Mouse (Mus musculus) limb, embryonic 15.5 days (tissue): ENCODE measurements around the gene Lgals3. TPM values are rescaled to one million over a fixed set of nuclear protein-coding genes. Genes with fewer than 3 reads are reported as not detected.

Experiments used
- ATAC-seq: fragments of 200-750 bp; cut with Nextera tagmentation; 2 replicates; pipeline ENCODE4 v1.8.0; 2017; ENCODE audit warnings: low read depth, moderate TSS enrichment; ENCODE audit not compliant: insufficient number of reproducible peaks, low FRiP score, low TSS enrichment
- H3K27ac ChIP-seq: fragments of 300-500 bp; sonication (generic); 2 replicates; pipeline ENCODE4 v1.5.1; 2015; ENCODE audit warnings: moderate library complexity, mild to moderate bottlenecking, inconsistent platforms
- H3K27me3 ChIP-seq: fragments of 300-500 bp; sonication (generic); 2 replicates; pipeline ENCODE4 v1.6.1; 2015; ENCODE audit warnings: inconsistent platforms
- H3K36me3 ChIP-seq: fragments of 300-500 bp; sonication (generic); 2 replicates; pipeline ENCODE4 v1.6.1; 2015; ENCODE audit warnings: inconsistent platforms
- H3K4me1 ChIP-seq: fragments of 300-500 bp; sonication (generic); 2 replicates; pipeline ENCODE4 v1.6.1; 2015; ENCODE audit warnings: inconsistent platforms
- H3K4me2 ChIP-seq: fragments of 300-500 bp; sonication (generic); 2 replicates; pipeline ENCODE4 v1.6.1; 2015; ENCODE audit warnings: mild to moderate bottlenecking, inconsistent platforms
- H3K4me3 ChIP-seq: fragments of 300-500 bp; sonication (generic); 2 replicates; pipeline ENCODE4 v1.5.1; 2015; ENCODE audit warnings: mild to moderate bottlenecking, inconsistent platforms
- H3K9ac ChIP-seq: fragments of 300-500 bp; sonication (generic); 2 replicates; pipeline ENCODE4 v1.6.1; 2015; ENCODE audit warnings: inconsistent platforms
- H3K9me3 ChIP-seq: fragments of 300-500 bp; sonication (generic); 2 replicates; pipeline ENCODE4 v1.6.1; 2016; ENCODE audit warnings: inconsistent platforms
- WGBS: fragments of 180-500 bp; shearing (Covaris S2); methylation state at CpG from one replicate; pipeline ENCODE4 v1.1.7; 2015; 5-methylcytosine and 5-hydroxymethylcytosine counted together
- polyA plus RNA-seq: library from polyadenylated mRNA; unstranded; fragments of >200 nt; fragmentation: Nextera tagmentation; extraction: Ambion mirVana; gene quantifications from 2 replicates; pipeline ENCODE4 v1.2.1, GENCODE M21; 2015

The Lgals3 gene
- polyA plus RNA-seq, 1 experiment from 2014 or later = 277 TPM

GRCm38 (mm10) chr14:47352272-47352671 is 15.3 kb upstream of the Lgals3 start:
- Histone ChIP-seq H3K4me3 (no peak overlapping the region), H3K9me3 (no peaks in the 10 kb centered on the region), H3K4me1 (no peaks in the 10 kb centered on the region), H3K27ac (no peak overlapping the region), H3K9ac (no peak overlapping the region), H3K4me2 (no peak overlapping the region), H3K27me3 (no peaks in the 10 kb centered on the region), H3K36me3 (no peaks in the 10 kb centered on the region)
- 85% methylated on average over 10 of the region's 10 CpGs for WGBS
- no peak for ATAC-seq

- no peak overlapping the region for H3K9ac ChIP-seq
- no peaks in the 10 kb centered on the region for H3K36me3 ChIP-seq
- no peaks in the 10 kb centered on the region for H3K9me3 ChIP-seq
- H3K4me2 ChIP-seq = no peak overlapping the region
- H3K27me3 ChIP-seq = no peaks in the 10 kb centered on the region
- no peak overlapping the region for H3K27ac ChIP-seq
- WGBS = 77% methylated on average over 4 of the region's 4 CpGs
- no peak overlapping the region for H3K4me3 ChIP-seq
- no peak for ATAC-seq
- H3K4me1 ChIP-seq = no peaks in the 10 kb centered on the region
Measured at GRCm38 (mm10) chr14:47353240-47353639, 14.3 kb upstream of the Lgals3 start.

GRCm38 (mm10) chr14:47354111-47354577 is 13.4 kb upstream of the Lgals3 start:
- no peaks in the 10 kb centered on the region for H3K9me3 ChIP-seq
- no peaks in the 10 kb centered on the region for H3K36me3 ChIP-seq
- no peak overlapping the region for H3K9ac ChIP-seq
- no peaks in the 10 kb centered on the region for H3K27me3 ChIP-seq
- H3K4me3 ChIP-seq = no peak overlapping the region
- WGBS = 52% methylated on average over 8 of the region's 8 CpGs
- no peak overlapping the region for H3K4me2 ChIP-seq
- no peak for ATAC-seq
- no peaks in the 10 kb centered on the region for H3K4me1 ChIP-seq
- no peak overlapping the region for H3K27ac ChIP-seq

GRCm38 (mm10) chr14:47354948-47355347 is 12.6 kb upstream of the Lgals3 start:
- H3K27me3 ChIP-seq = no peaks in the 10 kb centered on the region
- H3K9me3 ChIP-seq = no peaks in the 10 kb centered on the region
- no peak overlapping the region for H3K9ac ChIP-seq
- H3K4me2 ChIP-seq = no peak overlapping the region
- no peaks in the 10 kb centered on the region for H3K36me3 ChIP-seq
- H3K4me1 ChIP-seq = no peaks in the 10 kb centered on the region
- no peak overlapping the region for H3K4me3 ChIP-seq
- no peak for ATAC-seq
- WGBS = 72% methylated on average over 5 of the region's 5 CpGs
- no peak overlapping the region for H3K27ac ChIP-seq

GRCm38 (mm10) chr14:47356622-47357021 is 10.9 kb upstream of the Lgals3 start:
- no peak overlapping the region for H3K4me3 ChIP-seq
- H3K4me1 ChIP-seq = no peaks in the 10 kb centered on the region
- 75% methylated on average over 3 of the region's 3 CpGs for WGBS
- ATAC-seq = no peak
- H3K4me2 ChIP-seq = no peak overlapping the region
- no peak overlapping the region for H3K27ac ChIP-seq
- H3K27me3 ChIP-seq = no peaks in the 10 kb centered on the region
- H3K36me3 ChIP-seq = no peaks in the 10 kb centered on the region
- H3K9ac ChIP-seq = no peak overlapping the region
- H3K9me3 ChIP-seq = no peaks in the 10 kb centered on the region

GRCm38 (mm10) chr14:47359610-47360009 is 7.9 kb upstream of the Lgals3 start:
- H3K27ac ChIP-seq = no peak overlapping the region
- 77% methylated on average over 3 of the region's 3 CpGs for WGBS
- H3K4me1 ChIP-seq = no peaks in the 10 kb centered on the region
- no peak for ATAC-seq
- H3K4me3 ChIP-seq = no peak overlapping the region
- H3K4me2 ChIP-seq = no peak overlapping the region
- no peaks in the 10 kb centered on the region for H3K9me3 ChIP-seq
- no peaks in the 10 kb centered on the region for H3K36me3 ChIP-seq
- no peaks in the 10 kb centered on the region for H3K27me3 ChIP-seq
- no peak overlapping the region for H3K9ac ChIP-seq

- Histone ChIP-seq H3K4me2 (no peak overlapping the region), H3K9me3 (no peaks in the 10 kb centered on the region), H3K27ac (no peak overlapping the region), H3K36me3 (no peaks in the 10 kb centered on the region), H3K27me3 (no peaks in the 10 kb centered on the region), H3K4me1 (0 out of 2 replicates have a peak, but pooled peaks cover 1% of the 10 kb centered on the region), H3K4me3 (no peak overlapping the region), H3K9ac (no peak overlapping the region)
- ATAC-seq = no peak
- whole genome bisulfite sequencing = 85% methylated on average over 2 of the region's 2 CpGs
Measured at GRCm38 (mm10) chr14:47361418-47361817, 6.1 kb upstream of the Lgals3 start.

GRCm38 (mm10) chr14:47361899-47362298 is 5.7 kb upstream of the Lgals3 start:
- Histone ChIP-seq H3K9me3 (no peaks in the 10 kb centered on the region), H3K27ac (no peak overlapping the region), H3K36me3 (no peaks in the 10 kb centered on the region), H3K4me1 (peaks cover 6% of the 10 kb centered on the region), H3K4me3 (no peak overlapping the region), H3K4me2 (no peak overlapping the region), H3K9ac (no peak overlapping the region), H3K27me3 (no peaks in the 10 kb centered on the region)
- no peak for ATAC-seq
- 81% methylated on average over 9 of the region's 9 CpGs for WGBS

GRCm38 (mm10) chr14:47364742-47365449 is 2.7 kb upstream of the Lgals3 start:
- no peak overlapping the region for H3K4me2 ChIP-seq
- no peak for ATAC-seq

GRCm38 (mm10) chr14:47366881-47367321 is 650 bp upstream of the Lgals3 start:
- Histone ChIP-seq H3K4me1 (peaks cover 16% of the 10 kb centered on the region), H3K4me2 (no peak overlapping the region), H3K27ac (peak overlapping the region; percentile 69), H3K4me3 (no peak overlapping the region), H3K9ac (no peak overlapping the region), H3K36me3 (no peaks in the 10 kb centered on the region), H3K27me3 (no peaks in the 10 kb centered on the region), H3K9me3 (no peaks in the 10 kb centered on the region)
- 33% methylated on average over 7 of the region's 7 CpGs for WGBS
- 0 out of 2 replicates have a peak, but pooled peaks have one; percentile 53 for ATAC-seq

More at GRCm38 (mm10) chr14:47364742-47365449, 2.7 kb upstream of the Lgals3 start:
- Histone ChIP-seq H3K9me3 (no peaks in the 10 kb centered on the region), H3K27me3 (no peaks in the 10 kb centered on the region), H3K36me3 (no peaks in the 10 kb centered on the region), H3K27ac (no peak overlapping the region), H3K4me1 (peaks cover 15% of the 10 kb centered on the region), H3K9ac (no peak overlapping the region), H3K4me3 (no peak overlapping the region)
- 35% methylated on average over 21 of the region's 21 CpGs for WGBS

- Histone ChIP-seq H3K9me3 (no peaks in the 10 kb centered on the region), H3K27me3 (peaks cover 17% of the 10 kb centered on the region), H3K4me2 (no peak overlapping the region), H3K4me1 (peaks cover 29% of the 10 kb centered on the region), H3K4me3 (no peak overlapping the region), H3K36me3 (no peaks in the 10 kb centered on the region), H3K27ac (no peak overlapping the region), H3K9ac (no peak overlapping the region)
- ATAC-seq = no peak
- whole genome bisulfite sequencing = 89% methylated on average over 5 of the region's 5 CpGs
Measured at GRCm38 (mm10) chr14:47369741-47370140, 2.2 kb downstream of the Lgals3 start.

GRCm38 (mm10) chr14:47370790-47371189 is 3.2 kb downstream of the Lgals3 start:
- Histone ChIP-seq H3K4me2 (no peak overlapping the region), H3K4me3 (no peak overlapping the region), H3K9me3 (no peaks in the 10 kb centered on the region), H3K27ac (no peak overlapping the region), H3K36me3 (no peaks in the 10 kb centered on the region), H3K9ac (no peak overlapping the region), H3K4me1 (peaks cover 29% of the 10 kb centered on the region), H3K27me3 (peaks cover 17% of the 10 kb centered on the region)
- no peak for ATAC-seq
- 56% methylated on average over 3 of the region's 3 CpGs for WGBS
